Mouse (Mus musculus) liver, postnatal 0 days (tissue): ENCODE measurements around the gene Gabbr2.

ENCODE experiments used
- CTCF ChIP-seq: sonication (generic); IDR thresholded peaks from 2 replicates; pipeline ENCODE4 v1.5.1; 2016; ENCODE audit warnings: antibody characterized with exemption, low read depth
- EP300 ChIP-seq: IDR thresholded peaks from 2 replicates; pipeline ENCODE4 v1.6.1; 2016; ENCODE audit warnings: antibody characterized with exemption, low read depth, mild to moderate bottlenecking

DNA sequence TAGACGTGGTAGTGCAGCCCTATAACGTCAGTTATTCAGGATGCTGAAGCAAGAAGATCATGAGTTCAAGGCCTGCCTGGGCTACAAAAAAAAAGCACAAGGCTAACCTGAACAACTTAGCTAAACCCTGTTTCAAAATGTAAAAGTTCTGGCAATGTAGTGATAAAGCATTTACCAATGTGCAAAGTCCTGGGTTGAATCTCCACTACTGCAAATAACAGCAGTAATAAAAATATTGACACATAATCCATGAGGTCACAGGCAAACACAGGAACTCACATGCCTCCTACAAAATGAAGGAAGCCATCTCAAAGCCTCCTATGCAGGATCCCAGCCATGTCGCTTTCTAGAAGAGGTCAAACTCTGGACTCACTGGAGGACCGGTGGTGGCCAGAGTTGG lies 39.1 kb downstream of the Gabbr2 start:
- TF ChIP-seq CTCF (no peak), EP300 (no peak)
